Mouse (Mus musculus) retina, postnatal 1 day (tissue): ENCODE data around the gene Sgip1.

Source experiments
- DNase-seq: peaks from one replicate; pipeline ENCODE4 v3.0.0-alpha.2; 2012

The Sgip1 gene

GRCm38 (mm10) chr4:102840956-102841729 is 100.0 kb downstream of the Sgip1 start:
- no peak for DNase-seq

GRCm38 (mm10) chr4:102850498-102850897 is 109.4 kb downstream of the Sgip1 start:
- no peak for DNase-seq

- DNase-seq = no peak
Observed at GRCm38 (mm10) chr4:102851161-102851560, 110.1 kb downstream of the Sgip1 start.

- DNase-seq = no peak
Observed at GRCm38 (mm10) chr4:102852290-102852689, 111.2 kb downstream of the Sgip1 start.

- DNase-seq = no peak
Observed at GRCm38 (mm10) chr4:102852808-102853207, 111.7 kb downstream of the Sgip1 start.

- DNase-seq = no peak
Observed at GRCm38 (mm10) chr4:102853330-102854022, 112.4 kb downstream of the Sgip1 start.

- DNase-seq = peak; percentile 65
Observed at GRCm38 (mm10) chr4:102854928-102855892, 114.1 kb downstream of the Sgip1 start.

GRCm38 (mm10) chr4:102856086-102856485 is 115.0 kb downstream of the Sgip1 start:
- no peak for DNase-seq

- DNase-seq = peak; percentile 16
Observed at GRCm38 (mm10) chr4:102859259-102860194, 118.4 kb downstream of the Sgip1 start.

- DNase-seq = no peak
Observed at GRCm38 (mm10) chr4:102862751-102863710, 121.9 kb downstream of the Sgip1 start.

GRCm38 (mm10) chr4:102866531-102866930 is 125.4 kb downstream of the Sgip1 start:
- DNase-seq = no peak

GRCm38 (mm10) chr4:102871274-102871673 is 130.2 kb downstream of the Sgip1 start:
- DNase-seq = no peak

- no peak for DNase-seq
Observed at GRCm38 (mm10) chr4:102883142-102883541, 142.0 kb downstream of the Sgip1 start.

- DNase-seq = no peak
Observed at GRCm38 (mm10) chr4:102884228-102884627, 143.1 kb downstream of the Sgip1 start.

GRCm38 (mm10) chr4:102886459-102886858 is 145.4 kb downstream of the Sgip1 start:
- no peak for DNase-seq

- no peak for DNase-seq
Observed at GRCm38 (mm10) chr4:102886902-102887301, 145.8 kb downstream of the Sgip1 start.

- no peak for DNase-seq
Observed at GRCm38 (mm10) chr4:102887770-102888689, 146.9 kb downstream of the Sgip1 start.

GRCm38 (mm10) chr4:102895866-102896265 is 154.8 kb downstream of the Sgip1 start:
- no peak for DNase-seq

- no peak for DNase-seq
Observed at GRCm38 (mm10) chr4:102898987-102899386, 157.9 kb downstream of the Sgip1 start.

- no peak for DNase-seq
Observed at GRCm38 (mm10) chr4:102899683-102900082, 158.6 kb downstream of the Sgip1 start.
